Mouse (Mus musculus) heart, embryonic 11.5 days (tissue): ENCODE data around the gene Gm20518. TPM values are rescaled to one million over a fixed set of nuclear protein-coding genes. Genes with fewer than 3 reads are reported as not detected.

Source experiments
- ATAC-seq: fragments of 200-750 bp; cut with Nextera tagmentation; replicated peaks from 2 replicates; pipeline ENCODE4 v1.8.0; 2017; ENCODE audit warnings: moderate library complexity; ENCODE audit not compliant: insufficient number of reproducible peaks, low FRiP score, low TSS enrichment
- H3K27ac ChIP-seq: fragments of 300-500 bp; sonication (generic); 2 replicates; pipeline ENCODE4 v1.5.1; 2014; ENCODE audit warnings: mild to moderate bottlenecking, low read depth, low read length
- H3K27me3 ChIP-seq: fragments of 300-500 bp; sonication (generic); 2 replicates; pipeline ENCODE4 v1.6.1; 2014; ENCODE audit warnings: mild to moderate bottlenecking, low read length, mixed read lengths; ENCODE audit not compliant: control insufficient read depth, insufficient read depth
- H3K36me3 ChIP-seq: fragments of 300-500 bp; sonication (generic); 2 replicates; pipeline ENCODE4 v1.6.1; 2014; ENCODE audit warnings: mild to moderate bottlenecking, low read length, moderate library complexity, mixed read lengths; ENCODE audit not compliant: control insufficient read depth, insufficient read depth
- H3K4me1 ChIP-seq: fragments of 300-500 bp; sonication (generic); 2 replicates; pipeline ENCODE4 v1.6.1; 2014; ENCODE audit warnings: low read length; ENCODE audit not compliant: control insufficient read depth, insufficient read depth
- H3K4me2 ChIP-seq: fragments of 300-500 bp; sonication (generic); 2 replicates; pipeline ENCODE4 v1.6.1; 2014; ENCODE audit warnings: mild to moderate bottlenecking, moderate library complexity
- H3K4me3 ChIP-seq: fragments of 300-500 bp; sonication (generic); 2 replicates; pipeline ENCODE4 v1.5.1; 2014; ENCODE audit warnings: low read depth, low read length
- H3K9ac ChIP-seq: fragments of 300-500 bp; sonication (generic); 2 replicates; pipeline ENCODE4 v1.6.1; 2014; ENCODE audit warnings: mild to moderate bottlenecking, low read depth, low read length, moderate library complexity
- H3K9me3 ChIP-seq: fragments of 300-500 bp; sonication (generic); replicated peaks from 2 replicates; pipeline ENCODE4 v1.6.1; 2016; ENCODE audit warnings: low read length; ENCODE audit not compliant: control insufficient read depth
- WGBS: fragments of 180-500 bp; shearing (Covaris S2); extraction: QIAGEN DNeasy Blood & Tissue Kit; methylation state at CpG from one replicate; pipeline ENCODE4 v1.1.7; 2014; ENCODE audit not compliant: insufficient replicate concordance; 5-methylcytosine and 5-hydroxymethylcytosine counted together
- polyA plus RNA-seq: library from polyadenylated mRNA; unstranded; fragments of >200 nt; fragmentation: Nextera tagmentation; extraction: Ambion mirVana; gene quantifications from 2 replicates; pipeline ENCODE4 v1.2.1, GENCODE M21; 2014

The Gm20518 gene
- polyA plus RNA-seq, 1 experiment from 2014 or later, result 0.07 TPM

- Histone ChIP-seq H3K27me3 (no peaks in the 10 kb centered on the region), H3K36me3 (0 out of 2 replicates have a peak, but pooled peaks cover 3% of the 10 kb centered on the region), H3K4me3 (no peak overlapping the region), H3K4me2 (no peak overlapping the region), H3K4me1 (no peaks in the 10 kb centered on the region), H3K9me3 (no peaks in the 10 kb centered on the region), H3K27ac (no peak overlapping the region), H3K9ac (no peak overlapping the region)
- 87% methylated on average over 2 of the region's 2 CpGs for WGBS
- ATAC-seq, result no peak
Measured at GRCm38 (mm10) chr16:17865293-17865692, 26.2 kb downstream of the Gm20518 start.

GRCm38 (mm10) chr16:17858592-17858991 is 32.9 kb downstream of the Gm20518 start:
- Histone ChIP-seq H3K4me2 (no peak overlapping the region), H3K36me3 (peaks cover 32% of the 10 kb centered on the region), H3K4me1 (no peaks in the 10 kb centered on the region), H3K27ac (no peak overlapping the region), H3K9ac (no peak overlapping the region), H3K4me3 (no peak overlapping the region), H3K27me3 (no peaks in the 10 kb centered on the region), H3K9me3 (no peaks in the 10 kb centered on the region)
- no peak for ATAC-seq

DNA sequence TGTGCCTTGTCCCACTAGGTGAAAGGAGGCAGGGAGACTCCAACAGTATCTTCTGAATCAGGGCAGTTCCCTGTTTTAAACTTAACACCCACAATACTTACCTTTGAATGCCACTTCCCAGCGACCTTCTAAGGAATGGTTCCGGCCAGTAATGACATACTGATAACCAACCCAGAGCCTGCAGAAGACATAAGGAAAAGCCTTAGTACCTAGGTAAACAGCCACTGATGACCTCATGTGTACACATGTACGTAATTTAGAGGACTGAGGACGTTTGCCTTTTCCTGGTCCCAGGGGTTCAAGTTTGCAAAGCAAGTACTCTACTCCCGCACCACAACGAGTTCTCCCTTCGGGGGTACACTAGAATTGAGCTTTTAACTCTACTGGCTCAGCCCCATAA is 34.3 kb downstream of the Gm20518 start:
- no peaks in the 10 kb centered on the region for H3K9me3 ChIP-seq
- peaks cover 40% of the 10 kb centered on the region for H3K36me3 ChIP-seq
- H3K4me3 ChIP-seq, result no peak overlapping the region
- no peak overlapping the region for H3K27ac ChIP-seq
- WGBS, result 91% methylated on average over 7 of the region's 7 CpGs
- no peaks in the 10 kb centered on the region for H3K27me3 ChIP-seq
- H3K9ac ChIP-seq, result no peak overlapping the region
- no peaks in the 10 kb centered on the region for H3K4me1 ChIP-seq
- no peak for ATAC-seq
- H3K4me2 ChIP-seq, result no peak overlapping the region

DNA sequence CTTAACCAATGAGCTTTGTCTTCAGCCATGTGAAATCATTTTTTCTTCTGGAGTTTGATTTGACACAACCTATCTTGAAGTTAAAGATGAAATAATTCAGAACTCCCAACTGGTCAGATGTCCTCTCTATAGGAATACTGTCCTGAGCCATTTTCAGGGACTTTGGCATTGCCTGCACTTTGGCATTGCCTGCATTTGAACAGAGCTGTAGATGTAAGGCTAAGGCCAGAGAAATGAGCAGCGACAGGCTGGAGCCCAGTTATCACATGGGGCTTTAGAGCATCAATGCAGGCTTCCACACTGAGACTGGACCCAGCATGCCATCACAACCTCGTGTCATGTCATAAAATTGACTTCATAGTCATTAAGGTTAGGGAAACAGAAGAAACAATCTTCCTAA is 38.2 kb downstream of the Gm20518 start:
- WGBS, result 84% methylated on average over 2 of the region's 2 CpGs
- Histone ChIP-seq H3K27me3 (no peaks in the 10 kb centered on the region), H3K4me2 (no peak overlapping the region), H3K4me1 (no peaks in the 10 kb centered on the region), H3K9ac (no peak overlapping the region), H3K27ac (no peak overlapping the region), H3K36me3 (peaks cover 33% of the 10 kb centered on the region), H3K4me3 (no peak overlapping the region), H3K9me3 (no peaks in the 10 kb centered on the region)
- ATAC-seq, result no peak

DNA sequence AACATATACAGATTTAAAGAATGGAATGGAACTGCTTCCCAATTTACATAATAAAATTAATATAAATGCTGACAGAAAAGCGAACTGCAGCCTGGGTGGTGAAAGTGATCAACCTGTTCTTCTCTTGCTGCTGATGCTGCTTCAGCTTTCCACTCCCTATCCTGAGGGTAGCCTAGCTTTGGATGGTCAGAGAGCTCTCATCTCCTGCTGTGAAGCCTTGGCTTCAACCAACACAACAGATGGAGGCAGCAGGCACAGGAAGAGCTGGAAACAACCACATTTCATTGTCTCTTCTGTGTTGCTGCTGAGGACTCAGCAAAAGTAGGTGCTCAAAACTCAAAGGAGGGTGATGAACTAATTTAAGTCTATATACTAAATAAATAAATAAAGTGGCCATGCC is 39.6 kb downstream of the Gm20518 start:
- Histone ChIP-seq H3K4me1 (no peaks in the 10 kb centered on the region), H3K27ac (no peak overlapping the region), H3K4me2 (no peak overlapping the region), H3K36me3 (peaks cover 24% of the 10 kb centered on the region), H3K4me3 (no peak overlapping the region), H3K27me3 (no peaks in the 10 kb centered on the region), H3K9me3 (no peaks in the 10 kb centered on the region), H3K9ac (no peak overlapping the region)
- 81% methylated on average over 1 of the region's 1 CpGs for WGBS
- no peak for ATAC-seq

DNA sequence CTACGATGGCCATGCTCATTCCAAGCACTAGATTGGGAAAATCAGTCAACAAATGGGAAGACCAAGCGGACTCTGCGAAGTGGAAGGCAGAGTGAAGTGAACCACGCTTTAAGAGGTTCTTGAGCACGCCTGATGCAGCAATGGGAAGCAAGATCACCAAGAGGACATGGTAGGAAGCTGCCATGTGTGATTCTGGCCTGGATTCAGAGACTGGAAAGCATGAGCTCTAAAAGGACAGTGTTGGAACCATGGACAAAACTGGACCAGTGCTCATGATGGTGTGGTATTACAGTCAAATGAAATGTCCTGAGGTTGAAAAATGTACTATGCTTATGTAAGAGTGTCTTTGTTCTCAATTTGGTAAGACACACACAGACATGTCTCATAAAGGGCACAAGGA is 40.1 kb downstream of the Gm20518 start:
- no peak overlapping the region for H3K4me2 ChIP-seq
- no peaks in the 10 kb centered on the region for H3K4me1 ChIP-seq
- no peak for ATAC-seq
- H3K27me3 ChIP-seq, result no peaks in the 10 kb centered on the region
- no peaks in the 10 kb centered on the region for H3K9me3 ChIP-seq
- 95% methylated on average over 5 of the region's 5 CpGs for WGBS
- H3K36me3 ChIP-seq, result peaks cover 24% of the 10 kb centered on the region
- no peak overlapping the region for H3K4me3 ChIP-seq
- no peak overlapping the region for H3K27ac ChIP-seq
- no peak overlapping the region for H3K9ac ChIP-seq

- WGBS, result 82% methylated on average over 6 of the region's 6 CpGs
- Histone ChIP-seq H3K27me3 (no peaks in the 10 kb centered on the region), H3K36me3 (peaks cover 25% of the 10 kb centered on the region), H3K9me3 (no peaks in the 10 kb centered on the region), H3K4me2 (no peak overlapping the region), H3K27ac (no peak overlapping the region), H3K9ac (no peak overlapping the region), H3K4me3 (no peak overlapping the region), H3K4me1 (no peaks in the 10 kb centered on the region)
- ATAC-seq, result no peak
Measured at GRCm38 (mm10) chr16:17849486-17849885, 42.0 kb downstream of the Gm20518 start.

DNA sequence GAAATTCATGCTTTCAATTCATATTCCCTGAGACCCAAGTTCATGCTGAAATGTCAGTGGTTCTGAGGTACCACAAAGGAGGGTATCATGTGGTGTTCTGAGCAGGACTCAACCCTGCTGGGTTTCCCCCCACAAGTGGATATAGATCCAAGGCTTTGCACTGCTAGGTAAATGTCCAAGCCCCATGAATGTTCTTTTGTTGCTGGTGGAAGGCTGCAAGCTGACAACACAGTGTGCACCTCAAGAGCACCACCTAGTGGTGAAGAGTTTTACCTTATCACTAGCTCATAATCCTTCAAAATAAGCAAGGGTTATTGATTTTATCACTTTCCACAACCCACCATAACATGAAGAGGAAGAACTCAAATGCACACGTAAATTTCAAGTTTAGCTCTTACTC is 42.5 kb downstream of the Gm20518 start:
- peaks cover 24% of the 10 kb centered on the region for H3K36me3 ChIP-seq

GRCm38 (mm10) chr16:17848431-17848830 is 43.0 kb downstream of the Gm20518 start:
- no peaks in the 10 kb centered on the region for H3K4me1 ChIP-seq
- H3K36me3 ChIP-seq, result peaks cover 27% of the 10 kb centered on the region; the same call in 1 of the 2 replicates
- no peak overlapping the region for H3K9ac ChIP-seq
- no peak overlapping the region for H3K4me3 ChIP-seq
- WGBS, result 93% methylated on average over 6 of the region's 6 CpGs
- no peak overlapping the region for H3K27ac ChIP-seq
- no peaks in the 10 kb centered on the region for H3K9me3 ChIP-seq
- H3K4me2 ChIP-seq, result no peak overlapping the region
- no peaks in the 10 kb centered on the region for H3K27me3 ChIP-seq
- no peak for ATAC-seq

More for the DNA sequence above, 42.5 kb downstream of the Gm20518 start:
- no peaks in the 10 kb centered on the region for H3K27me3 ChIP-seq
- H3K9ac ChIP-seq, result no peak overlapping the region
- H3K4me1 ChIP-seq, result no peaks in the 10 kb centered on the region
- ATAC-seq, result no peak
- no peaks in the 10 kb centered on the region for H3K9me3 ChIP-seq
- no peak overlapping the region for H3K27ac ChIP-seq
- H3K4me2 ChIP-seq, result no peak overlapping the region
- no peak overlapping the region for H3K4me3 ChIP-seq
- WGBS, result 22% methylated on average over 1 of the region's 1 CpGs
